Mouse (Mus musculus) spleen, postnatal 14 days (tissue): Measurements from ENCODE around the gene Zkscan14.

ENCODE experiments used
- DNase-seq, 2 experiments: peaks; one replicate each; pipeline ENCODE4 v3.0.0; 2021 to 2022; ENCODE audit warnings: low spot score in 2 of 2

Gene Zkscan14

DNA sequence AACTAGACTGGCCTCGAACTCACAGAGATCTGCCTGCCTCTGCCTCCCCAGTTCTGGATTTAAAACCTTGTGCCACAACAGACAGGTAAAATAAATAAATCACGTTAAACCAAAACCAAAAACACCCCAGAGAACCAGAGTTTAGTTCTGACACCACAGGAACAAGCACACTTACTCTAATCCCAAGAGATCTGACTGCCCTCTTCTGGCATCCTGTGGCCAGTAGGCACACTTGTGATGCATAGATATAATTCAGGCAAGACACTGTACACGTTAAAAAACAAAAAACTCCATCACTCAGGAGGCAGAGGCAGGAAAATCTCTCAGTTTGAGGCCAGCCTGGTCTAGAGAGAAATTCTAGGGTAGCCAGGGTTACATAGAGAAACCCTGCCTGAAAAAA, 778 bp upstream of the Zkscan14 start:
- no peak for DNase-seq

DNA sequence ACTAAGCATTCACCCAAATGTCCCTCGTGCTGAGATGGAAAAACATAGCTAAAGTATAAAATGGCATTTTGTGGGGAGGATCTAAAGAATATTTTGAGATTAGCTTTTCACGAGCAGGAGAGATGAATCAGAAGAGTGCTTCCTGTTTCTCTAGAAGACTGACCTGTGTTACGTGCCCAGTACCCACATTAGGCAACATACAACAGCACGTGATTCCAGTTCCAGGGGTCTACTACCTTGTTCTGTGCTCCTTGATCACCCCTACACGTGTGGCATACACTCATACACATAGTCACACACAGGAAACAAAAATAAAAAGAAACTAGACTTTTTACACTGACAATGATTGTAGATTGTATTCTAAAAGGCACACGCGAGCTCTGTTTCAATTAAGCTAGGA, 1.3 kb downstream of the Zkscan14 start:
- DNase-seq, result no peak

GRCm38 (mm10) chr5:145191962-145192361, 9.7 kb downstream of the Zkscan14 start, which contains the start of gene Atp5j2:
TSS of gene Atp5j2 (minus strand) at chr5:145192062.
- no peak for DNase-seq

DNA sequence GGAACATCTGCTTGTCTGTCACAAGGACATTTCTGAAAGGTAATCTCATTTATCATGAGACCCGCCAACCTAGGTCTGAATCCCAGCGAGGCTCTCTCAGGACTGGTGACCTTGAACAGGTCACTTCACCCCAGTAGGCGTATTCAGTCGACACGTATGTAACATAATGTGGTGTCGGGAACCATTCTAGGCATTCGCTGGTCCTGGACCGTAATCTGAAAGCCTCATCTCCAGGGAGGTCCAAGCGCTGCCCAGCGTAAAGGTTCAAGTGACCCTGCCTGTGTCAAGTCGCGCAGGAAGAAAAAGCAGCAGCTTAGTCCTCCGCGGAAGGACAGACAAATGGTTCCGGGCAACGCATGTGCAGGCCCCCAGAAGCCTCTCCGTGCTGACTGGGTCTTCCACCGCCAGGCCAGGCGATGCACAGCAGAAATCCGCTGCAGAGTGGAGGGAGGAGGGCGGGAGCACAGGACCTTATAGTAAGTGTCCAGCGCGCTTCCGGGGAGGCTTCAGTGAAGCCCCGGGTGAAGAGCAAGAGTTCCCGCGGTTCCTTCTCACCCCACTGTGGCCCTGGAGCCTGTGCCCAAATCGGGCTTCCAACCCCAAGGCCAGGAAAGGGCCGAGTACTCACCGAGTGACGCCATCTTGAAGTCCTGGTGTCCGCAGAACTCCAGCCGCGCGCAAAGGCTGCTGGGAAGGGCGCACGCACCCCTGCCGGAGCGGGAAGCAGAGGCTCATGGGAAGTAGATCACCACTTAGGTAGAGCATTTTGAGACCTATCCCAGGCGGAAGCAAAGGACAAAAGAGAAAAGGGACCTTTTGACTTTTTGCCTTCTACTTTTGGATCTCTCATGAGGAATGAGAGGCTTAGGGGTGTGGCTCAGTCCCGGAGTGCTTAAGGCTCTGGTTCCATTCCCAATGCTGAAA, 10.5 kb downstream of the Zkscan14 start:
- DNase-seq, result peak; percentile 79 to 84

DNA sequence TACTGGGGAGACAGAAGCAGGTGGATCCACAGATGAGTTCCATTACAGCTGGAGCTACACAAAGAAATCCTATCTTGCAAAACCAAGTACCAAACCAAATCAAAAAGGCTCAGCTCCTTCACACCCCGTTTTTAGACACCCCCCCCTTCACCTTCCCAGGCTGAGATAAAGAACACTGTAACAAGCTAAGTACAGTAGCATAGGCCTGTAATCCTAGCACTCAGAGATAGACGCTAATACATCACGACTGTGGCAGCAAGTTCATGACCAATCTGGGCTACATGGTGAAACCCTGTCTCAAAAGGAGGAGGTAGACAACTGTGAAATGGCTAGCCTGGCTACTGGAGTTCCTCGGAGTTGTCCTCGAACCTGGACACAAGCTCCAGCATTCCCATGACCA, 11.3 kb downstream of the Zkscan14 start:
- DNase-seq, result no peak

DNA sequence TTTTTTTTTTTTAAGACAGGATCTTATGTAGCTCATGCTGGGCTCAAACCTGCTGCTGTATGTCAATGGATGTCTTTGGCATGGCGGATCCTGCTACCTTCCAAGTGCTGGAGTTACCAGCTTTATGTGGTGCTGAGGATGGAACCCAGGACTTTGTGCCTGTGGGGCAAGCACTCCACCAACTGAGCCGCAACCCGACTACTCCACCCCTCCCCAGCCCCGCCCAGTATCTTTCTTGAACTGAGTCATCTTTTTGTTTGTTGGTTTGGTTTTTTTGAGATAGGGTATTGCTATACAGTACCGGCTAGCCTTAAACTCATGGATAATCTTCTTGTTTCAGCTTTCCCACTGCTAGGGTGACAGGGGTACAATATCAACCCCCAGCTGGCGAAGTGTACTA, 12.3 kb downstream of the Zkscan14 start:
- no peak for DNase-seq

DNA sequence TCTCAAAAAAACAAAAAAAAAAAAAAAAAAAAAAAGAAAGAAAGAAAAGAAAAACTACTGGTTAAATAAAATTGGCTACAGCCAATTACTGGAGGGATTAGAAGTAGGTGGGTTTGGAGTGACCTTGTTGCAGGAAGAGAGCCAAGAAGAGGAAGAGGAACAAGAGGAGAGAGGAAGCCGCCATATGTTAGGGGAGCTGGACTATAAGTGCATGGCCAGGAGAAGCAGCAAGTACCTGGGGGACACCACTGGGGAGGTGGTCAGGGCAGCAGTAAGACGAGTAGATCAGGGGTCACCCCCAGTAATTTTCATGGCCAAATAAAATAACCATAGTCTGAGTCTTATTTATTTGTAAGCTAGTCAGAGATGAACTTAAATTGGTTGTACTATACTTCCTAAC, 16.4 kb downstream of the Zkscan14 start:
- DNase-seq, result no peak

- no peak for DNase-seq
Observed at GRCm38 (mm10) chr5:145178461-145178980, 23.1 kb downstream of the Zkscan14 start.

- no peak for DNase-seq
Observed at GRCm38 (mm10) chr5:145167306-145167661, 34.4 kb downstream of the Zkscan14 start.

DNA sequence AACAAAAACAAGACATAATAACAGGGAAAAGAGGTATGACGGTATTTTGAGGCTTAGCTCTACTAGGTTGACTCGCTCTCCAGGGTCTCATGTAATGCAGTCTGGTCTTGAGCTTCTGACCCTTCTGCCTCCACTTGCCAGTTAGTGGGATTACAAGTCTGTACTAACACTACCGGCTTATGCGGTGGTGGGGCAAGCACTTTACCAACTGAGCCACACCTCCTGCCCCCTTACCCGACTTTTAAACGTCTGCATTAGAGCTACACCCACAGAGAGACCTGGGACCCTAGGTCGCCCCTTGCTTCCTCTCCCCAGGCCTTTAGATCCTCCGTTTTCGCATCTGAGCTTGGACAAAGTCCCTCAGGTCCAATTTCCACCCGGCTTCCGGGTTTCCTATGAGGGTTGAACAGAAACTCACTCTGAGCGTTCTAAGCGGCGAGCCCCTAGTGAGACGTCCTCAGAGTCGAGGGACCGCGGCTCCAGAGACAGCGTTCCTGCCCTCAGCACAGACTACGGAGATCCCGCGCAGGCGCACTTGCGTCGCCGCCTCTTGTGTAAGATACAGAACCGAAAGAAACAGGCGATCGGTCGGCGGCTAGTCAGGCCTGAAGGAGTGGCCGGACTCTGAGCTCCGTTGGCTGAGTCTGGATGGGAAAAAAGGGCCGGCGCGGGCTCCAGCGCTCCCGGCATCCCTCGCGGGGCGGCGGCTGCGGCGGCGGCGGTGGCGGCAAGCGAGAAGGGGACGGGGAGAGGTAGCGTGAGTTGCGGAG, 34.9 kb downstream of the Zkscan14 start, which contains the start of the genes Ptcd1 and Cpsf4:
Ptcd1 (minus strand) TSS at position 573 of the 770 bp plus-strand sequence.
Cpsf4 (plus strand) TSS at position 678 of the 770 bp plus-strand sequence.
- DNase-seq, result peak; percentile 98

DNA sequence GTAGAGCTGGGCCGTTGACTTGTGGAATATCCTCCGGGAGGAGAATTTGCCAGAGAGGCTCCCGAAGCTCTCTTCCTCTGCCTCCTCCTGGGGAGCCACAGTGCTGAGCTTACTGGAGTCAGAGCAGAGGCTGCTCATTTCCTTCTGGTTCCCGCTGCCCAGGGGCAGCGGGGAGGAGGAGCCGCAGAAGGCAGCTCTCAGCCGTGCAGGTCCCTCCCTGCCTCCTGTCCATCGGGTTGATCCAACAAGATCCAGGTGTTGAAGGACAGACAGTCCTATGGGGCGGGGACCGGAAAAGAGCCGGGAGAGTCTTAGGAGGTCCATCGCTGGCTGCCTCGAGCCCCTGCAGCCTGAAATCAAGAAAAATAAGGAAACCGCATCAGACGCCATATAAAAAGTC, 36.5 kb downstream of the Zkscan14 start:
- DNase-seq, result no peak

DNA sequence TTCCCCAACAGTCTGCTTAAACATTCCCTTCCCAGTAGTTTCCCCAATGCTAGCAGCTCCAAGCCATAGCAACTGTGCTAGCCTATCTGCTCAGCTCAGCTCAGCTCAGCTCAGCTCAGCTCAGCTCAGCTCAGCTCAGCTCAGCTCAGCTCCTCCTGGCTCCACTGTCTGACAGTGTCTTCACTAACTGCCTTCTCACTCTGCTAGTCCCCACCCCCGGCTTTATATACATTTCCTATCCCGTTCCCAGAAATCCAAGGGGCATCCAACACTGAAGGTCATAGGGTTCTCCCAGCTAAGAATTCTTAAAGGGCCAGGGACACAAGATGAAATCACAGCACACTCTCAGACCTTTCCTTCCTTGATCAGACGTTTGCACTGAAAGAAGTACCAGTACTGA, 37.0 kb downstream of the Zkscan14 start:
- no peak for DNase-seq

GRCm38 (mm10) chr5:145161361-145161760, 40.3 kb downstream of the Zkscan14 start:
- no peak for DNase-seq

DNA sequence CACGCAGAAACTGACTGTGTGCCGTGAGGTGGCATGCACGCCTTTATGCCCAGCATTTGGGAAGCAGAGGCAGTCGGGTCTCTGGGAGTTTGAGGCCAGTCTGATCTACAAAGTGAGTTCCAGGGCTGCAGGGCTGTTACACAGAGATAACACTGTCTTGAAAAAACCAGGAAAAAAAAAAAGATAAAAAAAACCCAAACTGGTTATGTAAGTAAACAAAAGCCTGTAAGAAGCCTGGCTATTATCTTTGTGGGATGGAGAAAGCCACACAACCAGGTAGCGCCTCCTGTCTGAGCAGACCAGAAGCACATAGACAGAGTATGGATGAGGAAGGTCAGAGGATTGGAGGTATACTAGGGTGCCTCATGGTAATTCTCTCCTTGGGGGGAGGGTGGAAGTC, 49.0 kb downstream of the Zkscan14 start:
- no peak for DNase-seq

- no peak for DNase-seq
Observed at GRCm38 (mm10) chr5:145149294-145149693, 52.4 kb downstream of the Zkscan14 start.

DNA sequence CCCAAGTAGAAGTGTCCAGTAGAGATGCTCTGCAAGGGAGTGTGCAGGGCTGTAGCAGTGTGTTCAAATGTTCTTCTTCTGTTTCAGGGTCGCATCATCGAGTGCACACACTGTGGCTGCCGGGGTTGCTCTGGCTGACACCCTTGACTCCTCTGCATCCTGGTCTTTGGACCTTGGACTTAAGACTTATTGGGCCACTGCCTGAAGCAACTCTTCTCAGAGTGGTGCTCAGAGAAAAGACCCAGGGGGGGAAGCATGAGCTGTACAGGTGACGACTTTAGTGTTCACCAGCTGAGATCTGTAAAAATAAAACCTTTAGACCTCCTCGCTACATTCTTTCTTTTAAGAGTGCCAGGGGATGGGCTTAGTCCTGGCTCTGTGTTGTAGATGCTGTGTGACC, 53.9 kb downstream of the Zkscan14 start:
- no peak for DNase-seq
